Mouse (Mus musculus) heart, postnatal 10 days (tissue): ENCODE results near the gene Dcaf5. TPM values are rescaled to one million over a fixed set of nuclear protein-coding genes. Genes with fewer than 3 reads are reported as not detected.

Source experiments
- DNase-seq, 2 experiments: peaks; one replicate each; pipeline ENCODE4 v3.0.0; 2021
- intact Hi-C: fragments of 180-260 bp; cut with DNase I; formaldehyde crosslinking; loops from one replicate; pipeline ENCODE4 v1.15.1; 2025
- total RNA-seq, 2 experiments: library from RNA; stranded (reverse); gene quantifications; 2 replicates each; pipeline ENCODE4 v1.2.3; 2021

Dcaf5 gene
- total RNA-seq, 2 experiments from 2014 or later = 34.0 to 42.4 TPM

GRCm38 (mm10) chr12:80361655-80362054 is 74.7 kb downstream of the Dcaf5 start:
- intact Hi-C loops = no loop called here
- no peak for DNase-seq

GRCm38 (mm10) chr12:80360321-80360720 is 76.1 kb downstream of the Dcaf5 start:
- no peak for DNase-seq

GRCm38 (mm10) chr12:80344777-80345231 is 91.6 kb downstream of the Dcaf5 start:
- intact Hi-C loops = no loop called here

More at GRCm38 (mm10) chr12:80360321-80360720, 76.1 kb downstream of the Dcaf5 start:
- intact Hi-C loops = no loop called here

GRCm38 (mm10) chr12:80340936-80341335 is 95.5 kb downstream of the Dcaf5 start:
- intact Hi-C loops = no loop called here
- no peak for DNase-seq

More at GRCm38 (mm10) chr12:80344777-80345231, 91.6 kb downstream of the Dcaf5 start:
- DNase-seq = peak; percentile 41 to 43

- DNase-seq = peak; percentile 52 to 64
- intact Hi-C loops = no loop called here
These were observed 102.2 kb downstream of the Dcaf5 start for GRCm38 (mm10) chr12:80334162-80334561.

- intact Hi-C loops = no loop called here
- no peak for DNase-seq
These were observed 104.8 kb downstream of the Dcaf5 start for GRCm38 (mm10) chr12:80331634-80332033.

GRCm38 (mm10) chr12:80330819-80331218 is 105.6 kb downstream of the Dcaf5 start:
- intact Hi-C loops = no loop called here

GRCm38 (mm10) chr12:80329641-80330040 is 106.8 kb downstream of the Dcaf5 start:
- no peak for DNase-seq
- intact Hi-C loops = no loop called here

More at GRCm38 (mm10) chr12:80330819-80331218, 105.6 kb downstream of the Dcaf5 start:
- DNase-seq = no peak

- intact Hi-C loops = no loop called here
These were observed 110.4 kb downstream of the Dcaf5 start for GRCm38 (mm10) chr12:80326047-80326446.

GRCm38 (mm10) chr12:80324785-80325131 is 111.6 kb downstream of the Dcaf5 start:
- DNase-seq = no peak
- intact Hi-C loops = no loop called here

More at GRCm38 (mm10) chr12:80326047-80326446, 110.4 kb downstream of the Dcaf5 start:
- DNase-seq = no peak

- intact Hi-C loops = no loop called here
- DNase-seq = no peak
These were observed 112.2 kb downstream of the Dcaf5 start for GRCm38 (mm10) chr12:80324051-80324784.

- intact Hi-C loops = no loop called here
- peak in 1 of 2 experiments; percentile 38 for DNase-seq
These were observed 112.9 kb downstream of the Dcaf5 start for GRCm38 (mm10) chr12:80323371-80324050.

- intact Hi-C loops = no loop called here
These were observed 113.9 kb downstream of the Dcaf5 start for GRCm38 (mm10) chr12:80322494-80322893.

GRCm38 (mm10) chr12:80319062-80319461 is 117.3 kb downstream of the Dcaf5 start:
- intact Hi-C loops = no loop called here
- peak; percentile 32 to 50 for DNase-seq

More at GRCm38 (mm10) chr12:80322494-80322893, 113.9 kb downstream of the Dcaf5 start:
- peak in 1 of 2 experiments; percentile 35 for DNase-seq

- intact Hi-C loops = no loop called here
These were observed 121.1 kb downstream of the Dcaf5 start for GRCm38 (mm10) chr12:80315321-80315720.

GRCm38 (mm10) chr12:80311959-80312669 is 124.3 kb downstream of the Dcaf5 start:
- intact Hi-C loops = no loop called here
- DNase-seq = no peak

More at GRCm38 (mm10) chr12:80315321-80315720, 121.1 kb downstream of the Dcaf5 start:
- DNase-seq = no peak

GRCm38 (mm10) chr12:80307556-80307955 is 128.8 kb downstream of the Dcaf5 start:
- DNase-seq = no peak
- intact Hi-C loops = no loop called here

- no peak for DNase-seq
- intact Hi-C loops = no loop called here
These were observed 131.9 kb downstream of the Dcaf5 start for GRCm38 (mm10) chr12:80304518-80304917.

- DNase-seq = no peak
- intact Hi-C loops = no loop called here
These were observed 135.5 kb downstream of the Dcaf5 start for GRCm38 (mm10) chr12:80300833-80301456.

- intact Hi-C loops = no loop called here
- DNase-seq = no peak
These were observed 137.7 kb downstream of the Dcaf5 start for GRCm38 (mm10) chr12:80298714-80299113.
